Mouse (Mus musculus): ENCODE measurements around the gene Tmtc4.

Gene Tmtc4

GRCm38 (mm10) chr14:122974854-122975570, 8.8 kb downstream of the Tmtc4 start:
- no peak for DNase-seq (ENCODE audit: low spot score in 2 of 2)

GRCm38 (mm10) chr14:122973091-122973490, 10.7 kb downstream of the Tmtc4 start:
- no peak for DNase-seq (ENCODE audit: low spot score in 2 of 2)

GRCm38 (mm10) chr14:122968049-122968448, 15.8 kb downstream of the Tmtc4 start:
- no peak for DNase-seq (ENCODE audit: low spot score in 2 of 2)

- no peak for DNase-seq (ENCODE audit: low spot score in 2 of 2)
Observed at GRCm38 (mm10) chr14:122957941-122958340, 25.9 kb downstream of the Tmtc4 start.

- peak; percentile 25 to 35 for DNase-seq (ENCODE audit: low spot score in 2 of 2)
Observed at GRCm38 (mm10) chr14:122953331-122953730, 30.5 kb downstream of the Tmtc4 start.

- no peak for DNase-seq (ENCODE audit: low spot score in 2 of 2)
Observed at GRCm38 (mm10) chr14:122952556-122952955, 31.3 kb downstream of the Tmtc4 start.

GRCm38 (mm10) chr14:122951676-122952445, 32.0 kb downstream of the Tmtc4 start:
- DNase-seq (ENCODE audit: low spot score in 2 of 2), result peak; percentile 6 to 11

- no peak for DNase-seq (ENCODE audit: low spot score in 2 of 2)
Observed at GRCm38 (mm10) chr14:122950915-122951314, 32.9 kb downstream of the Tmtc4 start.

- DNase-seq (ENCODE audit: low spot score in 2 of 2), result no peak
Observed at GRCm38 (mm10) chr14:122943475-122943853, 40.4 kb downstream of the Tmtc4 start.

GRCm38 (mm10) chr14:122942757-122943474, 40.9 kb downstream of the Tmtc4 start:
- DNase-seq (ENCODE audit: low spot score in 2 of 2), result no peak

- DNase-seq (ENCODE audit: low spot score in 2 of 2), result no peak
Observed at GRCm38 (mm10) chr14:122936460-122936859, 47.4 kb downstream of the Tmtc4 start.

GRCm38 (mm10) chr14:122920011-122920410, 63.8 kb downstream of the Tmtc4 start:
- no peak for DNase-seq (ENCODE audit: low spot score in 2 of 2)

- DNase-seq (ENCODE audit: low spot score in 2 of 2), result no peak
Observed at GRCm38 (mm10) chr14:122917676-122918075, 66.2 kb downstream of the Tmtc4 start.

- DNase-seq (ENCODE audit: low spot score in 2 of 2), result no peak
Observed at GRCm38 (mm10) chr14:122913657-122914056, 70.2 kb downstream of the Tmtc4 start, which contains the start of gene Ggact. Ggact (minus strand) TSS chr14:122913757.

GRCm38 (mm10) chr14:122912812-122913498, 70.9 kb downstream of the Tmtc4 start:
- peak; percentile 48 to 59 for DNase-seq (ENCODE audit: low spot score in 2 of 2)

- DNase-seq (ENCODE audit: low spot score in 2 of 2), result no peak
Observed at GRCm38 (mm10) chr14:122912137-122912536, 71.7 kb downstream of the Tmtc4 start.

- DNase-seq (ENCODE audit: low spot score in 2 of 2), result no peak
Observed at GRCm38 (mm10) chr14:122911265-122911664, 72.6 kb downstream of the Tmtc4 start.

GRCm38 (mm10) chr14:122909368-122910091, 74.3 kb downstream of the Tmtc4 start:
- DNase-seq (ENCODE audit: low spot score in 2 of 2), result no peak

- DNase-seq (ENCODE audit: low spot score in 2 of 2), result peak in 1 of 2 experiments; percentile 6
Observed at GRCm38 (mm10) chr14:122908075-122908474, 75.8 kb downstream of the Tmtc4 start.

- DNase-seq (ENCODE audit: low spot score in 2 of 2), result no peak
Observed at GRCm38 (mm10) chr14:122905007-122905406, 78.8 kb downstream of the Tmtc4 start.

GRCm38 (mm10) chr14:122903923-122904351, 79.9 kb downstream of the Tmtc4 start:
- no peak for DNase-seq (ENCODE audit: low spot score in 2 of 2)

Data from spleen, postnatal 36 days (tissue).